Mouse (Mus musculus) erythroblast, embryonic 14.5 days (primary cell): ENCODE measurements around the gene Plppr1.

Experiments used
- GATA1 ChIP-seq: IDR thresholded peaks from 2 replicates; pipeline ENCODE4 v1.6.1; 2012; ENCODE audit warnings: low read length, inconsistent platforms, mixed read lengths
- TAL1 ChIP-seq: IDR thresholded peaks from 3 replicates; pipeline ENCODE4 v1.6.1; 2012; ENCODE audit warnings: low read length, inconsistent platforms, mixed read lengths

DNA sequence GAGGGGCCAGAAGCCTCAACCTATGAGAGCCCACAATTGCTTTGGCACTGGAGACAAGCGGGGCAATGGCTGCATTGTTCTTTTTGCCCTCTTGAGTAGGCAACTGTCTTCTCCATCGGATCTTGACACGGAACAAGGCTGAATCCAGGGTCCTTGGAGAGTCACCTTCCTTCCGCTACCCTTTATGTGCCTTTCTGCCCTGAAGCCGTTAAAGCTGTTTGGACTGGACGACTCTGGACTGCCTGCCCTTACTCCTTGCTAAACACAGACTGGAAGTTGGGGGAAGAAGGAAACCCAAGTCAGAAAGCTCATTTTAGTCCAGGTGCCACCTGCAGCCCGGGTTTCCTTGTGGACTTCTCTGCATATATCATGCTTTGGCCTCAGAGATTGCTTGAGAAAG, 516 bp upstream of the Plppr1 start:
- TF ChIP-seq TAL1 (no peak), GATA1 (no peak)
